Mouse (Mus musculus): ENCODE results near the gene Shroom3. TPM values are rescaled to one million over a fixed set of nuclear protein-coding genes. Genes with fewer than 3 reads are reported as not detected.

The Shroom3 gene
- total RNA-seq, 2 experiments from 2014 or later, result 8.9 to 11.0 TPM

GRCm38 (mm10) chr5:92694316-92694995 lies 11.2 kb downstream of the Shroom3 start:
- no peak for DNase-seq (ENCODE audit: low spot score in 2 of 2)

GRCm38 (mm10) chr5:92698131-92698836 lies 15.0 kb downstream of the Shroom3 start:
- no peak for DNase-seq (ENCODE audit: low spot score in 2 of 2)

- DNase-seq (ENCODE audit: low spot score in 2 of 2), result no peak
Measured at GRCm38 (mm10) chr5:92698837-92699529, 15.7 kb downstream of the Shroom3 start.

- DNase-seq (ENCODE audit: low spot score in 2 of 2), result no peak
Measured at GRCm38 (mm10) chr5:92701750-92702149, 18.5 kb downstream of the Shroom3 start.

GRCm38 (mm10) chr5:92703671-92704070 lies 20.4 kb downstream of the Shroom3 start:
- no peak for DNase-seq (ENCODE audit: low spot score in 2 of 2)

GRCm38 (mm10) chr5:92707921-92708491 lies 24.8 kb downstream of the Shroom3 start:
- DNase-seq (ENCODE audit: low spot score in 2 of 2), result no peak

GRCm38 (mm10) chr5:92710779-92711178 lies 27.5 kb downstream of the Shroom3 start:
- DNase-seq (ENCODE audit: low spot score in 2 of 2), result no peak

- no peak for DNase-seq (ENCODE audit: low spot score in 2 of 2)
Measured at GRCm38 (mm10) chr5:92711666-92712290, 28.5 kb downstream of the Shroom3 start.

GRCm38 (mm10) chr5:92712621-92713395 lies 29.6 kb downstream of the Shroom3 start:
- no peak for DNase-seq (ENCODE audit: low spot score in 2 of 2)

GRCm38 (mm10) chr5:92714886-92715285 lies 31.7 kb downstream of the Shroom3 start:
- no peak for DNase-seq (ENCODE audit: low spot score in 2 of 2)

GRCm38 (mm10) chr5:92715319-92715718 lies 32.1 kb downstream of the Shroom3 start:
- no peak for DNase-seq (ENCODE audit: low spot score in 2 of 2)

GRCm38 (mm10) chr5:92715890-92716289 lies 32.7 kb downstream of the Shroom3 start:
- DNase-seq (ENCODE audit: low spot score in 2 of 2), result no peak

- DNase-seq (ENCODE audit: low spot score in 2 of 2), result no peak
Measured at GRCm38 (mm10) chr5:92717666-92718360, 34.6 kb downstream of the Shroom3 start.

- no peak for DNase-seq (ENCODE audit: low spot score in 2 of 2)
Measured at GRCm38 (mm10) chr5:92718856-92719255, 35.6 kb downstream of the Shroom3 start.

- no peak for DNase-seq (ENCODE audit: low spot score in 2 of 2)
Measured at GRCm38 (mm10) chr5:92721610-92722009, 38.4 kb downstream of the Shroom3 start.

GRCm38 (mm10) chr5:92725935-92726334 lies 42.7 kb downstream of the Shroom3 start:
- peak in 1 of 2 experiments; percentile 55 for DNase-seq (ENCODE audit: low spot score in 2 of 2)

GRCm38 (mm10) chr5:92728252-92728828 lies 45.1 kb downstream of the Shroom3 start:
- DNase-seq (ENCODE audit: low spot score in 2 of 2), result no peak

GRCm38 (mm10) chr5:92729221-92729620 lies 46.0 kb downstream of the Shroom3 start:
- DNase-seq (ENCODE audit: low spot score in 2 of 2), result no peak

- no peak for DNase-seq (ENCODE audit: low spot score in 2 of 2)
Measured at GRCm38 (mm10) chr5:92741802-92742201, 58.6 kb downstream of the Shroom3 start.
